Comparison of ENCODE assay signal across 9 mouse cellular contexts in genomic region chr8:91625686-91626558, GRCm38 (mm10).
DNase-seq lines count a peak whose midpoint lies in the region; ATAC-seq lines count a peak whose summit lies in the region.
"Had no signal": no experiment of that assay in that cellular context is flagged by ENCODE, and none has a peak within 500 bp of the region (broad histone marks: within the 10 kb centered on the region; RNA-seq: fewer than 3 reads in every experiment).

No protein-coding gene starts in this region.

- peaks cover 34% of the 10 kb centered on the region for H3K4me1 ChIP-seq in heart, embryonic 15.5 days (replicated peaks)
- H3K4me1 ChIP-seq in hindbrain, embryonic 11.5 days (replicated peaks; ENCODE audit: control insufficient read depth, insufficient read depth, low read length) = peaks cover 11% of the 10 kb centered on the region

- DNase-seq in heart, postnatal 36 days = no peak
- DNase-seq in ES-CJ7 (ENCODE audit: low read depth, low spot score) = peak; percentile 17
- peak; percentile 38 for DNase-seq in hindbrain, embryonic 11.5 days (ENCODE audit: low spot score)
- DNase-seq in left cerebral cortex, postnatal 25 days (ENCODE audit: low spot score in 2 of 2) = peak; percentile 23 to 39
- no peak for DNase-seq in thymus, postnatal 10 days (ENCODE audit: low spot score in 2 of 2)
- no peak for DNase-seq in cerebellum, adult 11-12 months
- DNase-seq: cerebellum, adult 18-20 months had no signal

- ATAC-seq in heart, embryonic 15.5 days (replicated peaks; ENCODE audit: insufficient number of reproducible peaks, insufficient read depth, low FRiP score, low read depth) = no peak; the same call in 1 of the 2 replicates
- ATAC-seq in hindbrain, embryonic 11.5 days (ENCODE audit: low FRiP score) = peak; percentile 23; the same call in 1 of the 2 replicates

- no peak overlapping the region for H3K9ac ChIP-seq in heart, embryonic 15.5 days
- H3K9ac ChIP-seq in hindbrain, embryonic 11.5 days (ENCODE audit: low read depth, low read length) = no peak overlapping the region
- H3K9ac ChIP-seq: embryonic facial prominence, embryonic 15.5 days had no signal

- no peaks in the 10 kb centered on the region for H3K27me3 ChIP-seq in heart, embryonic 15.5 days
- no peaks in the 10 kb centered on the region; the same call in 1 of the 2 replicates for H3K27me3 ChIP-seq in hindbrain, embryonic 11.5 days (ENCODE audit: control insufficient read depth, insufficient read depth, low read length)

- peak overlapping the region; percentile 13; the same call in 1 of the 2 replicates for H3K4me3 ChIP-seq in heart, embryonic 15.5 days
- H3K4me3 ChIP-seq in hindbrain, embryonic 11.5 days (ENCODE audit: low read depth, low read length) = no peak overlapping the region; the same call in 1 of the 2 replicates
- H3K4me3 ChIP-seq: embryonic facial prominence, embryonic 15.5 days had no signal

- H3K9me3 ChIP-seq in heart, embryonic 15.5 days (replicated peaks) = no peaks in the 10 kb centered on the region
- no peaks in the 10 kb centered on the region for H3K9me3 ChIP-seq in hindbrain, embryonic 11.5 days (ENCODE audit: control insufficient read depth, low read length)
- H3K9me3 ChIP-seq: embryonic facial prominence, embryonic 15.5 days had no signal

- peak overlapping the region; percentile 35 for H3K4me2 ChIP-seq in heart, embryonic 15.5 days
- H3K4me2 ChIP-seq in hindbrain, embryonic 11.5 days (replicated peaks; ENCODE audit: low read depth, low read length) = no peak overlapping the region
- H3K4me2 ChIP-seq: embryonic facial prominence, embryonic 15.5 days had no signal

- 30% methylated on average over 18 of the region's 18 CpGs for WGBS in heart, embryonic 15.5 days
- WGBS in hindbrain, embryonic 11.5 days = 27% methylated on average over 18 of the region's 18 CpGs

- H3K36me3 ChIP-seq in heart, embryonic 15.5 days = no peaks in the 10 kb centered on the region
- no peaks in the 10 kb centered on the region for H3K36me3 ChIP-seq in hindbrain, embryonic 11.5 days (ENCODE audit: control insufficient read depth, insufficient read depth, low read length)
- H3K36me3 ChIP-seq: embryonic facial prominence, embryonic 15.5 days had no signal

- H3K27ac ChIP-seq in heart, embryonic 15.5 days = no peak overlapping the region; the same call in 1 of the 2 replicates
- H3K27ac ChIP-seq in hindbrain, embryonic 11.5 days (ENCODE audit: low read depth, low read length) = no peak overlapping the region
- H3K27ac ChIP-seq: embryonic facial prominence, embryonic 15.5 days had no signal

- intact Hi-C loops in heart, postnatal 36 days (cut with DNase I) = loop anchor here (5.0 kb wide), 1 partner anchor 74 kb away; no protein-coding TSS in a partner anchor
- intact Hi-C loops in left cerebral cortex, postnatal 25 days (cut with DNase I) = no loop called here

Comparison
In these comparisons a context has a peak if more than half of its experiments do, and no peak if none do; other contexts are left out.
1. DNase-seq: peak in ES-CJ7 (single experiment), hindbrain, embryonic 11.5 days (single experiment) and left cerebral cortex, postnatal 25 days (2 of 2); none in heart, postnatal 36 days (0 of 2), thymus, postnatal 10 days (0 of 2) and cerebellum, adult 11-12 months (single experiment).